Mouse (Mus musculus) heart, adult 8-10 months (tissue): ENCODE data around the gene Ppfia4. TPM values are rescaled to one million over a fixed set of nuclear protein-coding genes. Genes with fewer than 3 reads are reported as not detected.

Experiments
- DNase-seq: peaks from one replicate; pipeline ENCODE4 v3.0.0; 2022; ENCODE audit warnings: low spot score
- total RNA-seq, 4 experiments: library from RNA; stranded (reverse); gene quantifications; 2 replicates each; pipeline ENCODE4 v1.2.4; 2022

The Ppfia4 gene
- total RNA-seq, 4 experiments from 2014 or later = 0.63 to 1.1 (median 0.95) TPM

DNA sequence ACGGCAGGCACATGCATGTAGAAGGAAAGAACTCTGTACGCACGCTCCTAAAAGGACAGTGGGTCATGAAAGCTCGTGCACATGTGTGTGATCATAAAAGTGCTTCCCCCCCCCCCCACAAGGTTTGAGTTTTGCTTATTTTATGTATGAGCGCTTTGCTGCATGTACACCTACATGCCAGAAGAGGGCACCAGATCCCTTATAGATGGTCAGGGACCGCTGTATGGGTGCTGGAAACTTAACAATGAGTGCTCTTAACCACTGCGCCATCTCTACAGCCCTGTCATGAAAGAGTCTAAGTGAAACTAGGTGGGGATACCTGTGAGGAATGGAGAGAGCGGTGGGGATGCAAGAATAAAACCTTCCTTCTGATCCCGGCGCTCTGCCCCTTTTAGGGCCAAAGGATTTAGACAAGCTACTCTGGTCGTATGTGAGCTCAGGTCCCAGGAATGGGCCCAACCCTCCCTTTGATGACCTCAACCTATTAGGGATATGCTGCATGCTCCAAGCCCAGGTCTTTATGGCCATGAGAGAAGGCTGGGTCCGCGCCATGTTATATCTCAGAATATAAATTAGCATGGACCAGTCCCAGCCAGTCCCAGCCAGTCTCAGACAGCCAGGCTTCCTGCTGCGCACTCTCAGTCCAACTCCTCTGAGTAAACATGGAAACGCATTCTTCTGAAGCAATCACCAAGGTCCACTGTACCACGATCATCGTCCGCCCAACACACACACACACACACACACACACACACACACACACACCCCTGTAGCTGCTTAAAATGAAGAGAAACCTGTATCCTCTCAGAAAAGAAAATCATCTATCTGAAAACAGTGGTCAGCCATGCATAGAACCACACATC lies 7.3 kb upstream of the Ppfia4 start:
- DNase-seq = no peak

GRCm38 (mm10) chr1:134339162-134339561 lies 6.4 kb upstream of the Ppfia4 start:
- no peak for DNase-seq

DNA sequence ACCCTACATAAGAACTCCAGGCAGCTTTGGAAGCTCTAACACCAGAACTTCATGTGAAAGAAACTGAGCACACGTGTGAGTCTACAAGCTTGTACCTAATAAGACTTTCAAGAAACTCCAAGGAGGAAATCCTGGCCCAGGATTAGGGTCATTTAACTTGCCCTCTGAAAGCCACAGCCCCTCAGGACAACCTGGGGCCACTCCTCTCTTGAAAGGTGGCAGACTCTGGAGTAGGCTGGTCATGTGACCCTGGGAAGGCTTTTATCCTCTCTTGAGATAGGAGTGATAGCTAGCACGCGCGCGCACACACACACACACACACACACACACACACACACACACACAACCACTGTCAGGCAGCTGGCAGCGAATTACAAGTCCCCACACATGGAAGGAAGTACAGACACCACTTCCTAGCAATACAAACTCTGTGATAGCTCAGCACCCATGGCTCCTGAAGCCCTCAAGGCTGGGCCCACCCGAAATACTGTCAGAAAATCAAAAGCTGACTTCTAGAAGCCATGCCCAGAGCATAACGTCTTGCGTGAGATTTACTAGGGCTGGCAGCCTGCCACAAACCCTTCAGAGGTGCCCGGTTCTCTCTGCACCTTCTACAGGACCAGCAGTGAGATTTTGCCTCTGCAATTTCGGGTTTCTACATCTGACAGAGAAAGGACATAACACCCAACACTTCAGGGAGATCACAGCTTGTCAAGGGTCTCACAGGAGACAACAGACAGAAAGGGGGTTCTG lies 4.4 kb upstream of the Ppfia4 start:
- no peak for DNase-seq

DNA sequence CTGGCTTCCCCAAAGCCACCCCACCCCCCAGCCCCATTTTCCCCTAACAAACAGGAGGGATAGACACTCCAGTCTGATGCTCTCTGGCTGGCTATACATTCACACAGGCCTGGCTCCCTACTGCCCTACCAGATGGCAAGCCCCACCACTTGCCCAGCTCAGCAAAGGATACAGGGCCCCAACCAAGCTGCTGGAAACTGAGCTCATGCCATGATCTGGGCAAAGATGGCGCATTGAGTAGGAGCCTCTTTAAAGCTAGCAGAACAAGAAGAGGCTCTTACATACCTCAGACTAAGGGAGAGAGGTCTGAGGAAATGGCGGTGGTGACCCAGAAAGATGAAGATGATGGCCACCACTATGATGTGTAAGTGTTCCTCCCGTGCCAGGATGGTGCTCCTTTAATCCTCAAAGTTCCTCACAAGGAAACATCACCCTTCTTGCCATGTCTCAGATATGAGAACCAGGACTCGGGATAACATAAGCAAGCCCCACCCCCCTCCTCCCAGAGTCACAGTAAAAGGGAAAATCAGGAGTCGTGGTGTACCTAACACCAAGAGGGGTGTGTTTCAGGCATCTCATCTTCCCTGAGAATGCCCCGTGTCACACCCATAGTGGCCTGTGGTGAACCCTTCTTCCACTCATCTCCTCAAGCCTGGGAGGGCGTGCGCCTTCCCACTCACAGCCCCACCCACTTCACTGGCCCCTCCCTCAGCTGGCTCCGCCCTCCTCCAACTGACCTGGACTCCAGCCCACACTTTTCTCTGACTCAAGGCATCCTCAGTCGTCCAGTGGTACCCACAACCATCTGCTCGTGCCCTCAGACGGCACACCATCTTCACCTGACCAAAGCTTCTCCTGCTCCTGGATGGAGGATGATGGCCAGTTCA lies 3.4 kb upstream of the Ppfia4 start:
- no peak for DNase-seq

DNA sequence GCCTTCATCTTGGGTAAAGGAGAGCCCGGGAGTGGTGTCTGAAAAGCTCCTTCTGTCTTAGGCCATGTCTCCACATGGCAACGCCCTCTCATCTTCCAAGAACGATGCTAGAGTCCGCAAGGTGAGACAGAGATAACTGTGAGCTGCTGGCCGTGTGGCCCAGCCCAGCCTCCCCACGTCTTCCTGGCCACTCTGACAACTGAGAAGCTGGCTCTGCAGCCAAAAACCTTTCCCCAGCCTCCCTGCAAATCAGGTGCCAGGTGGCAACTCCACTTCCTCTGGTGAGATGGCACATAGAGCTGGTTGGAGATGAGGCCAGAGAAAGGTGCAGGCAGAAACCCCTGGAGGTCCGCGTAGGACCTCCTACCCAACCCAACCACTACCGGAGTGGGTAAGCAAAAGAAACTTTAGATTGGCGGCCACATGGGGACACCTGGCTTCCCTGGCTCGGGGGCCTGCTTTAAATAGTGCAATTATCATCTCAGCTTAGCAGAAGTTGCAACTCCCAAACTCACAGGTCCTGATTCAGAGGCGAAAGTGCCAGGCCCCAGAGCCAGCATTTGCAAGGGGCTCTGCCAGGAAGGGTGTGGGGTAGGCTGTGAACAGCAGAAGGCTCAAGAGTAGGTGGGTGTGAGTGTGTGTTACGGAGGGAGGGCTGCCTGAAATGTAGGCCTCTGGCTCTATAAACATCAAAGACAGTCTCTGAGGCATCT lies 2.6 kb upstream of the Ppfia4 start:
- DNase-seq = no peak

- DNase-seq = no peak
Measured at GRCm38 (mm10) chr1:134334111-134334827, 1.5 kb upstream of the Ppfia4 start.

- DNase-seq = no peak
Measured at GRCm38 (mm10) chr1:134333371-134334110, 813 bp upstream of the Ppfia4 start.

DNA sequence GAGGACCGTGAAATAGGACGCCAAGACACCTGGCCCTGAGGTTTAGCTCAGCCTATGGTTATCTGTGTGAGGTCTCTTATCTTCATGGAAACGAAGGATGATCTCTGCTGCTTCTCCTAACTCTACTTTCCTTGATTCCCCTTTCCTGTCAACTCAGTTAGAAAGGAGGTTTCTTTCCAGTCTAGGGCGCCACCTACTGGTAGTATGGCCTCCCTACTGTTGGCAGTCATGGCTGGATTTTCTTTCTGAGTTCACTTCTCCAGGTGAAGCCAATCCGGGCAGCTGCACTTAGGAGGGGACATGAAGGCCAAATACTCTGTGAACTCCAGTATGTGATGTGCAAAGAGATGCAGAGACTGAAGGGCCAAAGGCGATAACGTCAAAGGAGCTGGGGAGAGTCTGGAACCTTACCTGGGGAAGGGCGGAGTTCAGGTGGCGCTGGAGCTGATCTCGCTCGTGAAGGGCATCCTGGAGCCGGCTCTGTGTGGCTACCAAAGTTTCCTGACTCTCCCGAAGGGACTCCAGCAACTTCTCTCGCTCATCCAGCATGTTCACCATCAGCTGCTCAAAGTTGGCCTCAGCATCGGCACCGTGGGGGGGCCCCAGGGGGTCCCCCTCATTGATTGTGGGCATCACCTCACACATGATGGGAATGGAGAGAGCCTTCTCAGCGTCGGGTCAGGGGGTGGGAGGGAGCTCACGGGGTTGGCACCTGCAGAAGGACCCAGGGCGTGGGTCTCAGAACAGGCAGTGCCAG lies 671 bp downstream of the Ppfia4 start:
- peak; percentile 77 for DNase-seq

DNA sequence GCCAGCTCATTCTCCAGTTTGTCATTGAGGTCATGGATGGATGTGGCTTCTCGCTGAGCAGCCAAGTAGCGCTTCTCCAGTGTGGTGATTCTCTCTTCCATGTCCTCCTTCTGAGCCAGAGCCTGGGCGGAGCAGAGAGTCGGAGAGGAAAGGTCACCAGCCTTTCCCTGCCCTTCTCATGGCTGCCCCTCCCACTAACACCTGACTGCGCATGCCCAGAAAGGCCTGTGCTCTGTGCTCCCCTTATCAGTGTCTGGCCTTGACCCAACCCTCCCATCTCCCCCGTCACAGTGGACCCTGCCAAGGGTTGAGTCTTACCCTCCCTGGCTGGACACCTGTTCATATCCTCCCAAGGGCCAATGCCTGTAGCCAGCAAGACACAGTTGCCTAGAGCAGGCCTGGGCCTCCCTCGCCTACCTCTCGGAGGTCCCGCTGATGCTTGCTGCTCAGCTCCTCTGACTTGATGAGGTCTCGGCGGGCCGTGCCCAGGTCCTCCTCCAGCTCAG lies 5.8 kb downstream of the Ppfia4 start:
- DNase-seq = no peak

- no peak for DNase-seq
Measured at GRCm38 (mm10) chr1:134322591-134322990, 10.1 kb downstream of the Ppfia4 start.

GRCm38 (mm10) chr1:134320691-134321301 lies 11.9 kb downstream of the Ppfia4 start:
- DNase-seq = no peak

DNA sequence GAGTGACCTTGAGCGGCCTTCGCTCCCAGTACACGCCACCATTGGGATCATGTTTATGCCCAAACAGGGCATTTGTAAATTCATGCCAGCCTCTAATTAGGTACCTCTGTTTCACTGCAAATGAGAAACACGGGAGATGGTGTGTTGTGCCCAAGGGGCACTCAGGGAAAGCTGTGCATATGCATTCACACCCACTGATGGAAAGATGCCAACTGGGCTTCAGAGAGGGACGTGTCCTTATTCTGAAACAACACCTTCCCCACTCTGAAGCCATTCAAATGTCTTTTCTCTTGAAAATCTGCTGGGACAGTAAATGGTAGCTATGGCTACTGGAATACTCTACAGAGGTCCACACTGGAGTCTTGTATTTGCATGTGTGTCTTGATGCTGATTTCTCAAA lies 14.5 kb downstream of the Ppfia4 start:
- no peak for DNase-seq

- DNase-seq = no peak
Measured at GRCm38 (mm10) chr1:134316361-134316760, 16.4 kb downstream of the Ppfia4 start.

DNA sequence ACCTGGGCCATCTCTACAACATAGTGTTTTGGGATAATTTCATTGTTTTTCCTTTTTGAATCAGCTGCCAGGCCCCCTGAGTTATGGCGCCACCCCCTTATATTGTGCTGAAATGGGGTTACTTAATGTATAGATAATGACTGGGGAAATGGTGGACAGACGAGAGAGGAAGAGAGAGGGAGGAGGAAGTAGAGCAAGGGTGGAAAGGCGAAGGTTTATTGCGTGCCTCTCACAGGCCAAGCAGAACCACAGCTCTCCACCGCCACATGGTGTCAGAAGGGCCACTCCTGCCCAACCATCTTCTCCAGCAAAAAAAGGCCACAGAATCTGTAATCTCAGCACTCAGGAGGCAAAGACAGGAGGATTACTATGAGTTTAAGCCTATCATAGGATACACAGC lies 17.5 kb downstream of the Ppfia4 start:
- DNase-seq = no peak

DNA sequence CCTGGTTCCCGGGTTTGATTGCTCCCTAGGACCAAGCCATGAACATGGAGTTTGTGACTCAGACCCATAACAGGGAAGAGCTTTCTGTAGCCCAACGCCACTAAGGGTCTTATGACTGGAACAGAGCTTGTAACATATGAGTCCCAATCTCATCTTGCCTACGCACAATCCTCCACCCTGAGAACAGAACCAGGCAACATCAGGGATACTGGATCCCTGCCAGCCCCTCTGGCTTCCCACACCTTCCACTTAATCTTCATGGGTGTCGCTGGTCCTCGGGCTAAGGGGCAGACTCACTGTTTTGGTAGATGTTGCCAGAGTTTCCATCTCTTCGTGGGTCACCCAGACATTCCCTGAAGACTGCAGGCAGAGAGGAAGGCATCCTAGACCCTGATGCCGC lies 21.0 kb downstream of the Ppfia4 start:
- DNase-seq = no peak

DNA sequence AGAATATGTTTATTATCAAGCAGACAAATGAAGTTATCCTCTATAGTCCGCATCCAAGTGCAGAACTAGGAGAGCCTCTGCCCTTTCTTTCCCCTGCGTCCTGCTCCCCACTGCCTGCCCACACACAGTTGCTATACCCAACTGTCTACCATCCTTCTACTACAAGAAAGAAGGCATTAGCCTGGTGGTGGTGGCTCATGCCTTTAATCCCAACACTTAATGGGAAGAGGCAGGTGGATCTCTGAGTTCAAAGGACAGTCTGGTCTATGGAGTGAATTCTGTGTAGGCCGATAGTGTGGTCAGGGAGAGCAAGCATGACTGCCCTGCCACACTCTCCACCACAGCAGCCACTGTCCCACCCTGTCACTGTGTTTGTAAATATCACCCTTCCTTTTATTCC lies 22.0 kb downstream of the Ppfia4 start:
- DNase-seq = no peak

- DNase-seq = no peak
Measured at GRCm38 (mm10) chr1:134310291-134310690, 22.4 kb downstream of the Ppfia4 start.

- no peak for DNase-seq
Measured at GRCm38 (mm10) chr1:134307409-134307808, 25.3 kb downstream of the Ppfia4 start.
